Mouse (Mus musculus): Measurements from ENCODE around the gene Gm136. TPM values are rescaled to one million over a fixed set of nuclear protein-coding genes. Genes with fewer than 3 reads are reported as not detected.

Gm136 gene
- not detected in 2 replicates for polyA plus RNA-seq (2015; fragmentation: Nextera tagmentation; extraction: Ambion mirVana)

DNA sequence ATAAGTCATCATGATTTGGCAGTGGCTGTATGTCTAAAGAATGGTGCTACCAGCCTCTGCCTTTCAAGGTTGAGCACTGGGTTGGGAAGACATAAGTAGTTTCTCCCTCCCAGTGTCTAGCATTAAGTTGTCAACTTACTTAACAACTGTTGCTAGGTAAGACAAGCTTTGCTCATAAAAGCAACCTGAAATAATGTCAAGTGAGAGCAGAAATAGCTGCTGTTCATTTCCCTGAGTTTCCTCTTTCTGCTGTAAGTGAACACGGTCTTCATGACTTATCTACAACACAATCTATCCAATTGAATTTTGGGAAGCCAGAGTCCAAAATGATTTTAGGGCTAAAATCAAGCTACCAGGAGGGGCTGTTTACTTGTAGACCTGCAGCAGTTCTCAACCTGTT lies at the start of gene Gm136:
Gm136 (minus strand) TSS at position 101 of the 400 bp plus-strand sequence.
- no peak for ATAC-seq
- Histone ChIP-seq H3K4me2 (no peak within 1 kb of the TSS), H3K27me3 (no peaks in the 10 kb centered on the region), H3K9ac (no peak within 1 kb of the TSS), H3K36me3 (ENCODE audit: poor library complexity, severe bottlenecking) (no peaks in the 10 kb centered on the region), H3K4me1 (no peaks in the 10 kb centered on the region), H3K27ac (no peak within 1 kb of the TSS), H3K9me3 (replicated peaks) (no peaks in the 10 kb centered on the region), H3K4me3 (no peak within 1 kb of the TSS)
- WGBS = 88% methylated on average over 1 of the region's 1 CpGs

DNA sequence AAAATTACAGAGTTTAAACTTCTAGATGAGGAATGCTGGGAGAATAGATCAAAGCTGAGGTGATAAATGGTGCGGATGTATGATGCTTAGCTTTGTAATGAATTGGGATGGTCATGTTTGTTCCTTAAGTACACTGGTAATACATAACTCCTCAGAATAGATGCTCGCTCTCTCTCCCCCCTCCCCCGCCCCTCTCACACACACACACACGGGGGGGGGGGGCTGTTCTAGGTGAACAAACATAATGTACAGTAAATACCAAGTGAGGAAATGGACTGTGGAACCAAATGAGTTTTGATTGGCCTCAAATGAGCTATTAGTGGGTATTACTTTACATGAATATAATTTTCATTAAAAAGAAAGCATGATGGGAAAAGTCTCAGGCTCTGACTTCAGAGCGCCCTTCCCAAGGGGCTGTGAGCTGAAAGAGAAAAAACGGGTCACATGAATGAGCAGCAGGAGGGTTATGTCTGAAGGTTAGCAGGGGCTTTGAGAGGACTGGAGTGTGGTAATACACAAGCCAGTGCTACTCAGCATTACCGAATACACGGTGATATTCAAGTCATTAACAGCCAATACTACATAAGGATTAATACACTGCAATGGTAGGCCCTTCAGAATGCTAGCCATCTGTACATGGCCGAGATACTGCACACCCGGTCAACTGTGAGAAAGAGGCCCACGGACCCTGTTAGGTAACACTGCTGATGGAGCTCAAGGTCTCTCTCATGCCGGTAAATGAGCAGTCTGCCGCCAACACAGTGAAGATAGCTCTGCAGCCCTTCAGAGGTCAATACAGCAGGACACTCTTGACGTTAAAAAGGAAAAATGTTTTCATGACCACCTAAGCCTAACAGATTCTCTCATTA lies 45.3 kb upstream of the Gm136 start:
- ATAC-seq = peak; percentile 65
- no peak overlapping the region for H3K4me3 ChIP-seq
- H3K36me3 ChIP-seq (ENCODE audit: poor library complexity, severe bottlenecking) = peaks cover 22% of the 10 kb centered on the region
- 83% methylated on average over 14 of the region's 14 CpGs for WGBS
- no peak overlapping the region for H3K27ac ChIP-seq
- H3K9me3 ChIP-seq (replicated peaks) = no peaks in the 10 kb centered on the region
- no peaks in the 10 kb centered on the region for H3K27me3 ChIP-seq
- H3K9ac ChIP-seq = no peak overlapping the region
- H3K4me1 ChIP-seq = no peaks in the 10 kb centered on the region
- no peak overlapping the region for H3K4me2 ChIP-seq

DNA sequence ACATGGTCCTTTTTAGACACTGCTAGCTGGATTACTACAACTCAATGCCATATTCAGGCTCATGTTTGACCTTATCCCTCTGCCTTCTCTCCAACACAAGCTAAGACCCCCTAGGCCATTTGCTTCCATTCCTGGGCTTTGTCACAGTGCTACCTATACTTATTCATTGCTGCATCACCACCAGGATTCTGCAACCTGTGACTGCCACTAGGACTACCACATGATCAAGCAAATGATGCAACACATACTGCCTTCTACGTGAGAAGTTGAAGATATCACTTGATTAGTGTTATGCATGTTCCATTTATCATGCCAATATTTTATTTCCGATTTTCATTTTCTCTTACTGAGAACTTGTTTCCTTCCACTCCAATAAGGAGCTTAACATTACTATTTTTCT lies 41.9 kb upstream of the Gm136 start:
- no peak overlapping the region for H3K4me3 ChIP-seq
- H3K27me3 ChIP-seq = no peaks in the 10 kb centered on the region
- no peak for ATAC-seq
- H3K4me1 ChIP-seq = no peaks in the 10 kb centered on the region
- no peak overlapping the region for H3K4me2 ChIP-seq
- H3K9me3 ChIP-seq (replicated peaks) = no peaks in the 10 kb centered on the region
- 96% methylated on average over 2 of the region's 2 CpGs for WGBS
- H3K27ac ChIP-seq = no peak overlapping the region
- H3K36me3 ChIP-seq (ENCODE audit: poor library complexity, severe bottlenecking) = 0 out of 2 replicates have a peak, but pooled peaks cover 5% of the 10 kb centered on the region
- no peak overlapping the region for H3K9ac ChIP-seq

DNA sequence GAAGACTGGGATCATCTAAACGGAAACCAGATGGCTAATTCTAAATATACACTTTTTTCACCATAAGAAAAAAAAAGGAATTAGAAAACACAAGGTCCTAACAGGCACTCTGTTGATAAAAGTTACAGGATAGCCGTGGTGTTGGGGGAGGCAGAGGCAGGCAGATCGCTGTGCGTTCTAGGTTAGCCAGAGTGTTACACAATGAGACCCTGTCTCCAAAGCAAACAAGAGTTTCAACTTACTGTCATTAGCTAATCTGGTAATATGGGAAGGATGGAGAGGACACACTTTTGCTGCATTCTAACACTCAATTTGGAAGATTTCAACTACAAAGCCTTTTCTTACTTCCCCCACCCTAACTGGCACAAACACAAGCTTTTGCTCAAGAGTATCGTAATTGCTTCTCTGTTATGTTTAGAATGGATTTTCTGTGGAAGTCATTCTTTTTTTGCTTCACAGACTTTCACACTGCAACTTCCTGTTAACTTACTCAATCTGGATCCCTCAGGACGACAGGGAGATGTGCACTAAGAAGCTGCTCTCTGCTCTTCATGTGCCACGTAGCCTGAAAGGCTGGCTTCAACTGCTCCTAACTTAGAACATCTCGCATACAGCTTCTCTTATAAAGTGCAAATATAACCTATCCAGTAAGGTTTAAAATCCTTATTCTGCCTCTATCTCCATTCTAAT lies 41.4 kb upstream of the Gm136 start:
- ATAC-seq = no peak
- 0 out of 2 replicates have a peak, but pooled peaks cover 3% of the 10 kb centered on the region for H3K36me3 ChIP-seq (ENCODE audit: poor library complexity, severe bottlenecking)
- WGBS = 89% methylated on average over 8 of the region's 8 CpGs
- no peaks in the 10 kb centered on the region for H3K27me3 ChIP-seq
- H3K9ac ChIP-seq = no peak overlapping the region
- no peaks in the 10 kb centered on the region for H3K4me1 ChIP-seq
- no peak overlapping the region for H3K4me3 ChIP-seq
- no peaks in the 10 kb centered on the region for H3K9me3 ChIP-seq (replicated peaks)
- no peak overlapping the region for H3K4me2 ChIP-seq
- no peak overlapping the region for H3K27ac ChIP-seq

DNA sequence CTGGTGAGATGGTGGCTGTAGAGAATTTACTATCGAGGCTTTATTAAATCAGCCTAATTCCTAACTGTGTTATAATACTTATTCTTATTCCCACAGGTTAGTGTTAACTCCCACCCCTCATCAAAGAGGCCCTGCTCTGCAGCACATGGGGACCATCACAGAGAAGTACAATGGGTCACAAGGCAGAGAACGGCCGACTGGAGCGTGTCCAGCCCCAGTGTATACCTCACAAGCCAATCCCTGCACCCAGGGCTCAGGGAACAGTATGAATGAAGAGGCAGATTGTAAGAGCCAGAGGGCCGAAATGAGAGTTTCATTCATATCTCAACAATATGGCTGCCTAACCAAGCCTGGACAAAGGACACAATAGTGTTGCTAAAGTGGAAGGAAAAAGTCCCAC lies 40.2 kb upstream of the Gm136 start:
- H3K36me3 ChIP-seq (ENCODE audit: poor library complexity, severe bottlenecking) = no peaks in the 10 kb centered on the region
- no peaks in the 10 kb centered on the region for H3K9me3 ChIP-seq (replicated peaks)
- H3K27me3 ChIP-seq = no peaks in the 10 kb centered on the region
- H3K4me3 ChIP-seq = no peak overlapping the region
- no peaks in the 10 kb centered on the region for H3K4me1 ChIP-seq
- H3K9ac ChIP-seq = no peak overlapping the region
- peak; percentile 26; the same call in 1 of the 2 replicates for ATAC-seq
- H3K27ac ChIP-seq = no peak overlapping the region
- no peak overlapping the region for H3K4me2 ChIP-seq
- whole genome bisulfite sequencing = 75% methylated on average over 5 of the region's 5 CpGs

DNA sequence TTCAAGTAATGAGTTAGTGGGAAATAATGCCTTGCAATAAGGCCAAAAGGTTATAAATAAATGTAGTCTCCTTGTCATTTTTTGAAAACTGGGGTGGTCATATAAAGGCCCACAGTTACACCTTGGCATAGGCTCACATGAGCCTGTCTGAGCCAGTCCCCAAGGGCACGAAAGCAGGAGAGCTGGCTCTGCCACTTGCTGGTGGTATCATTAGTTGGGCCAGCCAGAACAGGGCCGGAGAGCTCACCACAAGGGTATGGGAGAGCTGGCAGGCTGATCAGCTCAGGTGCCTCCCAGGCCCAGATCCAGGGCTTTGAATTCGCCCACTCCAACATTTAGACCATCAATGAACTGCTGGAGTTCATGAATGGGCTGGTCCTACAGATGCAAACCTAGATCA lies 30.4 kb upstream of the Gm136 start:
- H3K27ac ChIP-seq = no peak overlapping the region
- H3K4me2 ChIP-seq = no peak overlapping the region
- no peaks in the 10 kb centered on the region for H3K4me1 ChIP-seq
- H3K27me3 ChIP-seq = no peaks in the 10 kb centered on the region
- H3K9me3 ChIP-seq (replicated peaks) = no peaks in the 10 kb centered on the region
- no peak overlapping the region for H3K9ac ChIP-seq
- H3K36me3 ChIP-seq (ENCODE audit: poor library complexity, severe bottlenecking) = no peaks in the 10 kb centered on the region
- no peak for ATAC-seq
- H3K4me3 ChIP-seq = no peak overlapping the region
- WGBS = 85% methylated on average over 3 of the region's 3 CpGs

DNA sequence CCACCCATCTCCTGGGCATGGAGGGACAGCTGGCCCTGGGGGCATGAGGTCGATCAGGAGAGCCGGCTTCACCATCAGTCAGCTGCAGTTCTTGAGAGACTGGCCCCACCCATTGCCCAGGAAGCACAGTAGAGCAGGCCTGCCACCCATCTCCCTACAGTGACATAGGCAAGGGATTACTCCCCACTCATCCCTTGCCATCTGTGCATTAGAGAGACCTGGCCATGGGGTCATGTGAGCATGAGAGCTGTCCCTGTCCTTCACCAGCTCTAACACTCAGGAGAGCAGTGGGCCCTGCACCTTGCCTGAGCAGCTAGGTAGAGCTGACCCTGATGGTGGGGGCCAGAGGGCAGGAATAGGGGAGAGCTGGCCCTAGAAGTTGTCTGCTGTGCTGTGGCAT lies 29.6 kb upstream of the Gm136 start:
- no peak for ATAC-seq
- no peak overlapping the region for H3K27ac ChIP-seq
- 72% methylated on average over 2 of the region's 2 CpGs for WGBS
- no peaks in the 10 kb centered on the region for H3K9me3 ChIP-seq (replicated peaks)
- H3K9ac ChIP-seq = no peak overlapping the region
- H3K4me2 ChIP-seq = no peak overlapping the region
- H3K27me3 ChIP-seq = no peaks in the 10 kb centered on the region
- H3K4me1 ChIP-seq = no peaks in the 10 kb centered on the region
- H3K36me3 ChIP-seq (ENCODE audit: poor library complexity, severe bottlenecking) = no peaks in the 10 kb centered on the region
- no peak overlapping the region for H3K4me3 ChIP-seq

DNA sequence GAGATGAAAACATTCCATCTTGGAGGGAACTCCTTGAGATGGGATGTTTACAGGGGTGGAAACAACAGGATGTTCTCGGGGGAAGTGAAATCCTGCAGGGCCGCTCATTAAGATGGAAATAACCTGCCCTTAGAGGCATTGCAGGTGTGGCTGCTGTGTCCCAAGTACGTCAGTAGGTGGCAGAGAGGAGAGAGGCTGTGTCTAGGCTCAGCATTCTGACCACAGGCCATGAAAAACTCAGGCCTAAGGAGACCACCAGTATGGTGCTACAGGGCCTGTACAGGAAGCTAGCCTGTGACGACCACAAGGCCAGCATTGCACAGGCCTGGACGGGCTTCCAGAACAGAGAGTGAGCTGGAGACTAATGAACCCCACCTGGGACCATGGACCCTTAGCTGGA lies 28.8 kb upstream of the Gm136 start:
- no peak overlapping the region for H3K4me3 ChIP-seq
- no peaks in the 10 kb centered on the region for H3K36me3 ChIP-seq (ENCODE audit: poor library complexity, severe bottlenecking)
- no peaks in the 10 kb centered on the region for H3K9me3 ChIP-seq (replicated peaks)
- no peak for ATAC-seq
- 55% methylated on average over 5 of the region's 5 CpGs for WGBS
- no peaks in the 10 kb centered on the region for H3K27me3 ChIP-seq
- H3K4me1 ChIP-seq = no peaks in the 10 kb centered on the region
- H3K9ac ChIP-seq = no peak overlapping the region
- no peak overlapping the region for H3K27ac ChIP-seq
- H3K4me2 ChIP-seq = no peak overlapping the region

DNA sequence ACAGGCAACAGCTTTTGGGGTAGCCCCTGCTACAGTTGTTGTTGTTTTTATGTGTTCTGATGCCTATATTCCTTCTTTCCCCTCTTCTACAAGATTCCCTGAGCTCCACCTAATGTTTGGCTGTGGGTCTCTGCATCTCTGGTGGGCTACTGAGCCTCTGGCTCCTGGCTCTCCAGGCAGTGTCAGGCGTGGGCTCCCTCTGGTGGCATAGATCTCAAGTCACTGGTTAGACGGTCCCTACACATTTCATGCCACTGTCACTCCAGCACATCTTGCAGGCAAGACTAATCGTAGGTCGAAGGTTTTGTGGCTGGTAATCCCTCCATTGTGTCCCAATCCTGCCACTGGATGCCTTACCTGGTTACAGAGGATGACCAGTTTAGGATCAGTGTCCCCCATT lies 26.7 kb upstream of the Gm136 start:
- no peak overlapping the region for H3K27ac ChIP-seq
- ATAC-seq = no peak
- WGBS = 20% methylated on average over 4 of the region's 4 CpGs

DNA sequence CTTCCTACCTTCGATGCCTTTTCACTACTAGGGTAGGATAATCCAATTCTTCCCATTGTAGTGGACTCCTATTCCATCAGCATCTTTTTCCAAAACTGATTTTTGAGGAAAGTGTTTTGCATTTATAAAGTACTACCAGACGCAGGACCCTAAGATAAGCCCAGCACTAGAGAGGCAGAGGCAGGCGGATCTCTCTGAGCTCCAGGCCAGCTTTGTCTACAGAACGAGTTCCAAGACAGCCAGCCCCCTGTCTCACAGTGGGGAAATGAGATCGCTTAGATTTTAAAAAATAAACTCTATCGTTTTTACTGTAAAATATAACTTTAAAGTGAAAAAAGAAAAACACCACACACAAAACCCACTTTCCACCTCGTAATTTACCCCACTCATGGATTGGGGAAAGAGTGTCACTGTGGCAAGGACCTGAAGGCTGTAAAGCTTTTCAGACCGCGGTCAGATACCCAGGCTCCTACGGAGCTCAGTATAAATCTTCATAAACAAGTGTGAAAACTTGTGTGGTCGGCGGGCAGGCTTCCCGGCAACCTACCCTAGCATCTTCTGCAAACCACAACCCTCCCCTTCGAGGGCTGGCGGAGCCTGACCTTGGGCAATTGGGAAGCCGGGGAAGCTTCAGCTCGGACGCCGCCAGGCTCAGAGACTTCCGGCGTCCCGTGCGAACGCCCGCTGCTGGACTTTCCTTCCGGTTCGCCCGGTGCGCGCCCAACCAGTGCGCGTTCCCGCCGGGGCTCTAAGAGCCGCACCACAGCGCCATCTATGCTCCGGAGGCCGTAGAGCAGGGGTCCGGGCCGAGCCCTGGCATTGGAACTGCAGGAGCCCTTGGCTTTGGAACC lies 21.8 kb upstream of the Gm136 start, which contains the start of gene Smim8:
Smim8 (minus strand) TSS at position 747 of the 851 bp plus-strand sequence.
- H3K27ac ChIP-seq = peak within 1 kb of the TSS; percentile 60
- peaks cover 4% of the 10 kb centered on the region for H3K4me1 ChIP-seq
- H3K36me3 ChIP-seq (ENCODE audit: poor library complexity, severe bottlenecking) = no peaks in the 10 kb centered on the region
- peak within 1 kb of the TSS; percentile 71 for H3K9ac ChIP-seq
- H3K4me2 ChIP-seq = peak within 1 kb of the TSS; percentile 75
- H3K4me3 ChIP-seq = peak within 1 kb of the TSS; percentile 66
- WGBS = 5% methylated on average over 40 of the region's 40 CpGs
- no peaks in the 10 kb centered on the region for H3K27me3 ChIP-seq
- ATAC-seq = peak; percentile 95
- no peaks in the 10 kb centered on the region for H3K9me3 ChIP-seq (replicated peaks)

More for the DNA sequence above, 26.7 kb upstream of the Gm136 start:
- H3K4me2 ChIP-seq = no peak overlapping the region
- H3K4me1 ChIP-seq = peaks cover under 1% of the 10 kb centered on the region; the same call in 1 of the 2 replicates
- H3K9me3 ChIP-seq (replicated peaks) = no peaks in the 10 kb centered on the region
- no peak overlapping the region for H3K9ac ChIP-seq
- no peak overlapping the region for H3K4me3 ChIP-seq
- no peaks in the 10 kb centered on the region for H3K36me3 ChIP-seq (ENCODE audit: poor library complexity, severe bottlenecking)
- no peaks in the 10 kb centered on the region for H3K27me3 ChIP-seq

DNA sequence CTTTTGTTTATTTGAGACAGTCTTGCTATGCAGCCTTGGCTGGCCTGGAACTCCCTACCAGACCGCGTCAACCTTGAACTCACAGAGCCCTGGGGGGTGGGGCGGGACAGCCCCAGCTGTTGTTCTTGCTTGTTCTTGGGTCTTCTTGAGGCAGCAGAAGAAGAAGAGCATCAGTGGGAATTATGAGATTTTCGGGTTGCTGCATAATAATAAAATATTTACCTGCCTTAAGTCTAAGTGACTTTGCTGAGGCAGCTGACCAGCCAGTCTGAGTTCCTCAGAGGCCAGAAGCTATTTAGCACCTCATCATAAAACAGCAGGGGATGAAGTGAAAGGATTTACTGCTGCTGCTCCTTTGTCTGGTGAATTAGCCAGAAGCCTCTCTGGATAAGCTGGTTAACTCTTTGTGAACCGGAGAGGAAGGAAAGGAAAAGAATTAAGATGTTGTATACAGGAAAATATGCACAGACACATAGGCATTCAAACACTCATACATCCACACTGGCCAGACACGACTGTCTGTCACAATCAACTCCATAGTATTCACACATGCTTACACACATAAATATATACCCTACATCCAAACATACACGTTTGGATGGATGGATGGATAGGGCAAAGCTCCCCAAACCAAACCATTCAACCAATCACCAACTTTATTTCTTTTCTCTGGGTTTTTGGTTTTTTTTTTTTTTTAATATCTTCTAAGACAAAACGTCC lies 15.7 kb upstream of the Gm136 start:
- Histone ChIP-seq H3K27ac (no peak overlapping the region), H3K36me3 (ENCODE audit: poor library complexity, severe bottlenecking) (peaks cover 12% of the 10 kb centered on the region), H3K9me3 (replicated peaks) (no peaks in the 10 kb centered on the region), H3K9ac (no peak overlapping the region), H3K4me3 (no peak overlapping the region), H3K4me2 (no peak overlapping the region), H3K27me3 (no peaks in the 10 kb centered on the region), H3K4me1 (0 out of 2 replicates have a peak, but pooled peaks cover 6% of the 10 kb centered on the region)
- WGBS = 6% methylated on average over 8 of the region's 8 CpGs
- ATAC-seq = no peak

Data from forebrain, embryonic 13.5 days (tissue).